Mouse (Mus musculus): Measurements from ENCODE around the gene Kdf1. TPM values are rescaled to one million over a fixed set of nuclear protein-coding genes. Genes with fewer than 3 reads are reported as not detected.

Kdf1 gene
- polyA plus RNA-seq, 1 experiment from 2014 or later = 50.6 TPM

DNA sequence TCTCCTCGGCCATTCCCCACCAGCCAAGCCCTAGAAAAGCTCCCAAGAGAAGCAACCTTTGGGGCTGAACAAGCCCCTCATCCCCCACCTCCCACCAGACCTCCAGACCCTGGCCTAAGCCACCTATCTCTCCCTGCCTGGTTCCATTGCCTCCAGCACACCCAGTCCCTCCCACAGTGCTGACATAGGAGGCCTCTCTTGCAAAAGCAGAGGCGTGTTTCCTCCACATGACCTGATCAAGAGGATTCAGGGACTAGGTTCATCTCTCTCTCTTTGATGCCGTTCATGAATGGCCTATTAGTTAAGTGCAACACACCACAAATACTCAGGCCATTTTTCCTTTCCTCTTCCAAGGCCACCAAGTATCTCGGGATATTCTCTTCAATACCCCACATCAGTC lies 41.1 kb downstream of the Kdf1 start:
- H3K4me3 ChIP-seq (ENCODE audit: low read depth, low read length) = no peak overlapping the region
- H3K27me3 ChIP-seq (replicated peaks; ENCODE audit: control insufficient read depth, insufficient read depth, low read length) = no peaks in the 10 kb centered on the region
- no peak for ATAC-seq
- no peak overlapping the region for H3K4me2 ChIP-seq (replicated peaks; ENCODE audit: low read depth)
- H3K9me3 ChIP-seq (ENCODE audit: control insufficient read depth) = no peaks in the 10 kb centered on the region
- H3K27ac ChIP-seq (ENCODE audit: low read depth, low read length) = peak overlapping the region; percentile 24; the same call in 1 of the 2 replicates
- H3K36me3 ChIP-seq (ENCODE audit: control insufficient read depth, insufficient read depth) = no peaks in the 10 kb centered on the region
- WGBS = 54% methylated on average over 4 of the region's 4 CpGs
- TF ChIP-seq CTCF (IDR thresholded peaks at IDR 0.05; ENCODE audit: low read depth) = no peak
- H3K9ac ChIP-seq (ENCODE audit: low read depth, low read length) = no peak overlapping the region
- no peaks in the 10 kb centered on the region for H3K4me1 ChIP-seq (replicated peaks; ENCODE audit: control insufficient read depth, insufficient read depth, low read length)

DNA sequence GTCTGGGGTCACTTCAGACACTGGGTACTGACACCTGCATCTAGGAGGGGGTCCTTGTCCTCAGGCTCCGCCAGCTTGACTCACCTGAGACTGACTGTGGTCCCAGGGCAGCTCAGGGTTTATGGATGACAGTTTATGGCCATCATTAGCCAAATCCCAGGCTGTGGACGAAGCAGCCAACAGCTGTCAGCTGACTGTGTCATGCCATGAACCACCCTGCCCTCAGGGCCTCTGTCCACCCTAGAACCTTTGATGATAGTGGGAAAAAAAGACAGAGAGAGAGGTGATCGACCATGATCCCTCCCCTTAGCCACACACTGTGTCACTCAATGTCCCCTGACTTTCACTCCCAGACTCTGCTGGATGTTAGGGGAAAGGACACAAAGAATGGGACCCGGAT lies 42.9 kb downstream of the Kdf1 start:
- H3K36me3 ChIP-seq (ENCODE audit: control insufficient read depth, insufficient read depth) = no peaks in the 10 kb centered on the region
- no peak overlapping the region for H3K9ac ChIP-seq (ENCODE audit: low read depth, low read length)
- no peak overlapping the region for H3K4me2 ChIP-seq (replicated peaks; ENCODE audit: low read depth)
- peak overlapping the region; percentile 46; the same call in 1 of the 2 replicates for H3K27ac ChIP-seq (ENCODE audit: low read depth, low read length)
- H3K9me3 ChIP-seq (ENCODE audit: control insufficient read depth) = no peaks in the 10 kb centered on the region
- H3K4me1 ChIP-seq (replicated peaks; ENCODE audit: control insufficient read depth, insufficient read depth, low read length) = no peaks in the 10 kb centered on the region
- H3K27me3 ChIP-seq (replicated peaks; ENCODE audit: control insufficient read depth, insufficient read depth, low read length) = no peaks in the 10 kb centered on the region
- H3K4me3 ChIP-seq (ENCODE audit: low read depth, low read length) = no peak overlapping the region
- 41% methylated on average over 4 of the region's 4 CpGs for WGBS
- ATAC-seq = peak; percentile 64
- TF ChIP-seq CTCF (IDR thresholded peaks at IDR 0.05; ENCODE audit: low read depth) = no peak

- WGBS = 67% methylated on average over 11 of the region's 11 CpGs
- Histone ChIP-seq H3K4me1 (replicated peaks; ENCODE audit: control insufficient read depth, insufficient read depth, low read length) (no peaks in the 10 kb centered on the region), H3K9ac (ENCODE audit: low read depth, low read length) (no peak overlapping the region), H3K36me3 (ENCODE audit: control insufficient read depth, insufficient read depth) (no peaks in the 10 kb centered on the region), H3K27me3 (replicated peaks; ENCODE audit: control insufficient read depth, insufficient read depth, low read length) (no peaks in the 10 kb centered on the region), H3K4me2 (replicated peaks; ENCODE audit: low read depth) (no peak overlapping the region), H3K27ac (ENCODE audit: low read depth, low read length) (no peak overlapping the region), H3K4me3 (ENCODE audit: low read depth, low read length) (no peak overlapping the region), H3K9me3 (ENCODE audit: control insufficient read depth) (no peaks in the 10 kb centered on the region)
- TF ChIP-seq CTCF (IDR thresholded peaks at IDR 0.05; ENCODE audit: low read depth) = no peak
- ATAC-seq = no peak
These were observed 44.4 kb downstream of the Kdf1 start for GRCm38 (mm10) chr4:133563123-133563571.

GRCm38 (mm10) chr4:133567251-133567650 lies 48.5 kb downstream of the Kdf1 start:
- Histone ChIP-seq H3K27me3 (replicated peaks; ENCODE audit: control insufficient read depth, insufficient read depth, low read length) (no peaks in the 10 kb centered on the region), H3K36me3 (ENCODE audit: control insufficient read depth, insufficient read depth) (no peaks in the 10 kb centered on the region), H3K4me1 (replicated peaks; ENCODE audit: control insufficient read depth, insufficient read depth, low read length) (no peaks in the 10 kb centered on the region), H3K9ac (ENCODE audit: low read depth, low read length) (no peak overlapping the region), H3K27ac (ENCODE audit: low read depth, low read length) (no peak overlapping the region), H3K4me2 (replicated peaks; ENCODE audit: low read depth) (no peak overlapping the region), H3K4me3 (ENCODE audit: low read depth, low read length) (no peak overlapping the region), H3K9me3 (ENCODE audit: control insufficient read depth) (no peaks in the 10 kb centered on the region)
- no peak for ATAC-seq
- TF ChIP-seq CTCF (IDR thresholded peaks at IDR 0.05; ENCODE audit: low read depth) = no peak
- 23% methylated on average over 8 of the region's 8 CpGs for WGBS

DNA sequence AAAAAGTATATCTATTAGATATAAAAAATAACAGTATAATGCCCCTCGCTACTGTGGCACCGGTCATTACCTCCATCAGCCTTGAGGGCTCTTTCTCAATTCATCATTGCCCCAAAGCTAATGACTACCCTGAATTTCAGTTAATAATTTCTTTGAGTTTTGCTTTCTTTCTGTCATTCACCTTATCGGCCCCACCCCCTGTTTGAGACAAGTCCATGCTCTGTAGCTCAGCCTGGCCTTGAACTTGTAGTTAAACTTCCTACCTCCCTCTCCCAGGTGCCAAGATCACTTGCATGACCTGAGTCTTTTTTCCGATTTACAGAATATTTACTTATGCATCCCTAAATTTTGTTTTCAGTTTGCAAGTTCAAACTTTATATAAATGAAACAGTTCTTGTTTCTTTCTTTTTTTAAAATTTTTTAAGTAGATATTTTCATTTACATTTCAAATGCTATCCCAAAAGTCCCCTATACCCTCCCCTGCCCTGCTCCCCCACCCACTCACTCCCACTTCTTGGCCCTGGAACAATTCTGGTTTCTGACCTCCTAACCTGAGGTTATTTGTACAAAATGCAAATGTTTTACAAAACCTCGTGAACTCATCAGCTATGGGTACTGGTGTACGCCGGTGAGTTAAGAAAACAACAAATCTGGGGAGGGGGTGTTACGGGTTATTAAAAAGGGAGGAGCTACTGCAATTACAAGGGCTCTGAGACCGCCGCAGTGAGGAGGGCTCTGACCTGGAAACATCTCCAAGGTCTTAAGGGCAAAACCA lies 50.7 kb downstream of the Kdf1 start:
- no peak overlapping the region for H3K4me3 ChIP-seq (ENCODE audit: low read depth, low read length)
- peak; percentile 28 for ATAC-seq
- peak overlapping the region; percentile 27; the same call in 1 of the 2 replicates for H3K9ac ChIP-seq (ENCODE audit: low read depth, low read length)
- TF ChIP-seq CTCF (IDR thresholded peaks at IDR 0.05; ENCODE audit: low read depth) = no peak
- no peaks in the 10 kb centered on the region for H3K9me3 ChIP-seq (ENCODE audit: control insufficient read depth)
- H3K27ac ChIP-seq (ENCODE audit: low read depth, low read length) = peak overlapping the region; percentile 81
- peak overlapping the region; percentile 43; the same call in 1 of the 2 replicates for H3K4me2 ChIP-seq (replicated peaks; ENCODE audit: low read depth)
- H3K4me1 ChIP-seq (replicated peaks; ENCODE audit: control insufficient read depth, insufficient read depth, low read length) = no peaks in the 10 kb centered on the region
- H3K27me3 ChIP-seq (replicated peaks; ENCODE audit: control insufficient read depth, insufficient read depth, low read length) = no peaks in the 10 kb centered on the region
- 39% methylated on average over 10 of the region's 10 CpGs for whole genome bisulfite sequencing
- H3K36me3 ChIP-seq (ENCODE audit: control insufficient read depth, insufficient read depth) = no peaks in the 10 kb centered on the region

- Histone ChIP-seq H3K4me3 (ENCODE audit: low read depth, low read length) (no peak overlapping the region), H3K36me3 (ENCODE audit: control insufficient read depth, insufficient read depth) (no peaks in the 10 kb centered on the region), H3K27ac (ENCODE audit: low read depth, low read length) (peak overlapping the region; percentile 81), H3K9ac (ENCODE audit: low read depth, low read length) (peak overlapping the region; percentile 27; the same call in 1 of the 2 replicates), H3K9me3 (ENCODE audit: control insufficient read depth) (no peaks in the 10 kb centered on the region), H3K4me2 (replicated peaks; ENCODE audit: low read depth) (peak overlapping the region; percentile 43; the same call in 1 of the 2 replicates), H3K4me1 (replicated peaks; ENCODE audit: control insufficient read depth, insufficient read depth, low read length) (0 out of 2 replicates have a peak, but pooled peaks cover 2% of the 10 kb centered on the region), H3K27me3 (replicated peaks; ENCODE audit: control insufficient read depth, insufficient read depth, low read length) (no peaks in the 10 kb centered on the region)
- ATAC-seq = peak; percentile 74
- WGBS = 20% methylated on average over 10 of the region's 10 CpGs
- TF ChIP-seq CTCF (IDR thresholded peaks at IDR 0.05; ENCODE audit: low read depth) = no peak
These were observed 51.3 kb downstream of the Kdf1 start for GRCm38 (mm10) chr4:133570066-133570466.

Measured in intestine, postnatal 0 days (tissue).